Mouse (Mus musculus) spleen, adult 2 months (tissue): Measurements from ENCODE around the gene Adamts3. TPM values are rescaled to one million over a fixed set of nuclear protein-coding genes. Genes with fewer than 3 reads are reported as not detected.

Experiments
- DNase-seq, 2 experiments: peaks; one replicate each; pipeline versions ENCODE4 v3.0.0 to v3.0.0-alpha.2; 2012 to 2021; ENCODE audit warnings: low spot score in 2 of 2, low read depth in 1 of 2
- H3K27ac ChIP-seq: fragments of 200-500 bp; 2 replicates; pipeline ENCODE4 v1.5.1; 2012; ENCODE audit warnings: low read length, inconsistent platforms; ENCODE audit not compliant: insufficient read depth
- H3K27me3 ChIP-seq: fragments of 200-500 bp; 2 replicates; pipeline ENCODE4 v1.6.1; 2012; ENCODE audit warnings: mild to moderate bottlenecking, moderate library complexity, low read length, inconsistent platforms; ENCODE audit not compliant: control insufficient read depth, insufficient read depth
- H3K36me3 ChIP-seq: fragments of 200-500 bp; 2 replicates; pipeline ENCODE4 v1.6.1; 2012; ENCODE audit warnings: mild to moderate bottlenecking, low read length, inconsistent platforms; ENCODE audit not compliant: control insufficient read depth, insufficient read depth
- H3K4me1 ChIP-seq: fragments of 200-500 bp; 2 replicates; pipeline ENCODE4 v1.6.1; 2011; ENCODE audit warnings: inconsistent platforms; ENCODE audit not compliant: control insufficient read depth, insufficient read depth, insufficient read length
- H3K4me3 ChIP-seq: fragments of 200-500 bp; 2 replicates; pipeline ENCODE4 v1.5.1; 2011; ENCODE audit warnings: mild to moderate bottlenecking, inconsistent platforms; ENCODE audit not compliant: insufficient read depth, insufficient read length; ENCODE audit errors: extremely low read depth
- CTCF ChIP-seq: fragments of 200-500 bp; IDR thresholded peaks from 2 replicates; pipeline ENCODE4 v1.5.1; 2011; ENCODE audit warnings: mild to moderate bottlenecking, inconsistent platforms; ENCODE audit not compliant: insufficient read depth, insufficient read length, insufficient replicate concordance; ENCODE audit errors: extremely low read depth
- POLR2A ChIP-seq: fragments of 200-500 bp; IDR thresholded peaks from 2 replicates; pipeline ENCODE4 v1.6.1; 2011; ENCODE audit warnings: low read depth, low read length, inconsistent platforms
- WGBS: fragments of 180-500 bp; shearing (Covaris S2); methylation state at CpG from one replicate; pipeline ENCODE4 v1.1.7; 2018; 5-methylcytosine and 5-hydroxymethylcytosine counted together
- polyA plus RNA-seq: library from polyadenylated mRNA; depleted of rRNA; stranded (reverse); fragments of >200 nt; gene quantifications from 2 replicates; pipeline ENCODE4 v1.2.3, GENCODE M21; 2012

The Adamts3 gene
- polyA plus RNA-seq, 1 experiment, result 0.40 TPM

- no peak for DNase-seq
- Histone ChIP-seq H3K4me1 (no peaks in the 10 kb centered on the region), H3K27ac (no peak overlapping the region), H3K4me3 (no peak overlapping the region), H3K27me3 (no peaks in the 10 kb centered on the region), H3K36me3 (no peaks in the 10 kb centered on the region)
- 76% methylated on average over 2 of the region's 2 CpGs for WGBS
- no peak for TF ChIP-seq POLR2A
Observed at GRCm38 (mm10) chr5:89872661-89873060, 10.5 kb downstream of the Adamts3 start.

DNA sequence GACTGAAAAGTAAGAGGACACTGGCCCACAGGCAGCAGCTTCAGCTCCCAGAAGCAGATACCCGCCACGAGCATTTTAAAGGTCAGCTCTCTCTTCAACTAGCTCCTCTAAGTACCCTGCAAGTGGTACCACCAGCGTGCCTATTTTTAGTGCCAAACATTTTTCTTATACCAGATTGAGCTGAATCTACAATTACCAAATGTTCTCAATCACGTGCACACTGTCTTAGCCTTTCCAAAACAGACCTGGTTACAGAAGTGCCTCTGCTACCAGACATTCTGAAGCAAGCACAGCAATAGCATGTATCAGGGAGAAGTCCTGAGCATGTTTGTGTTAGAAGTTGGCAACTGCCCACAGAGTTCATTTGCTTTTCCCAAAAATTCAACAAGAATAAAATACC lies 23.5 kb downstream of the Adamts3 start:
- H3K4me3 ChIP-seq, result no peak overlapping the region
- no peak for TF ChIP-seq POLR2A
- no peak for TF ChIP-seq CTCF
- no peaks in the 10 kb centered on the region for H3K4me1 ChIP-seq
- H3K27me3 ChIP-seq, result no peaks in the 10 kb centered on the region
- no peak overlapping the region for H3K27ac ChIP-seq
- no peak for DNase-seq
- 90% methylated on average over 4 of the region's 4 CpGs for WGBS
- no peaks in the 10 kb centered on the region for H3K36me3 ChIP-seq

GRCm38 (mm10) chr5:89858837-89859236 lies 24.3 kb downstream of the Adamts3 start:
- WGBS, result 98% methylated on average over 1 of the region's 1 CpGs
- Histone ChIP-seq H3K27me3 (no peaks in the 10 kb centered on the region), H3K27ac (no peak overlapping the region), H3K4me1 (no peaks in the 10 kb centered on the region), H3K4me3 (no peak overlapping the region), H3K36me3 (no peaks in the 10 kb centered on the region)
- DNase-seq, result no peak
- TF ChIP-seq CTCF, result no peak
- TF ChIP-seq POLR2A, result no peak

- Histone ChIP-seq H3K36me3 (no peaks in the 10 kb centered on the region), H3K27ac (no peak overlapping the region), H3K4me1 (no peaks in the 10 kb centered on the region; the same call in 1 of the 2 replicates), H3K4me3 (no peak overlapping the region), H3K27me3 (no peaks in the 10 kb centered on the region)
- WGBS, result 88% methylated on average over 1 of the region's 1 CpGs
- DNase-seq, result no peak
- TF ChIP-seq CTCF (no peak), POLR2A (no peak)
Observed at GRCm38 (mm10) chr5:89846551-89846950, 36.6 kb downstream of the Adamts3 start.

DNA sequence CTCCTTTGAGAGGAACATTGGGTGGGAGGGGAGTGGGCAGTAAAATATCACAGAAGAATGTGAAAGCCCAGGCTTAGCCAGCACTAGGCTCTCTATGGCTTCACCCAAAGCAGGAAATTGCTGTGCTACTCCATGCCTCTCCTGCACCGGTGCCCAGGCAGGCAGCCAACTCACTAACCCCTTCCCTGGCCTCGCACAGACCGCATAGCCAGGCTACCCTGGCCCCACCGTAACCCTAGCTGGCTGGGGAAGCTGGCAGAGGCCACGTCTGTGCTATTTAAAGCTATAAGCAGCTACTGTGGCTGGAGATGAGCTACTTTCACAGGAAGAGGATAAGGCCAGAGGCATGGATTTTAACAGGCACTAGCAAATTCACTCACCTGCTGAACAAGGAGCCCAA lies 38.8 kb downstream of the Adamts3 start:
- TF ChIP-seq POLR2A, result no peak
- TF ChIP-seq CTCF, result no peak
- no peaks in the 10 kb centered on the region for H3K36me3 ChIP-seq
- H3K27ac ChIP-seq, result no peak overlapping the region
- no peak for DNase-seq
- no peaks in the 10 kb centered on the region for H3K27me3 ChIP-seq
- no peak overlapping the region for H3K4me3 ChIP-seq
- no peaks in the 10 kb centered on the region; the same call in 1 of the 2 replicates for H3K4me1 ChIP-seq
- WGBS, result 11% methylated on average over 5 of the region's 5 CpGs

DNA sequence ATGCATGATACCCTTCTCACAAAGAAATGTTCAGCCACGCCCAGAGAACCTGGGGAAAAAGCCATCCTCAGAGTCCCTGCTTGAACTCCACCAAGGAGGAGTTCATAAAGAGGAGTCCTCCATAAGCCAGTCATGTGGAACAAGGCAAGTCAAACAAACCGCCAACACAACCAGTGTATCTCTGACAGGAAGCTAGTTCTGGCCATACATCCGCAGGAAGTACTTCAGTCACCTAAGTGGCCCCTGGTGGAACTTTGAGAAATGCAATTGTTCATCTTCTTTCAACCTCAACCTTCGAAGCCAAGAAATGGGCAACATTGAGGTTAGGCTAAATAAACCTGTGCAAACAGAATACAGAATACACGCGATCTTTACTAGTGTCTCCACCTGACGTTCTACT lies 39.7 kb downstream of the Adamts3 start:
- no peak for TF ChIP-seq CTCF
- no peak for TF ChIP-seq POLR2A
- H3K27me3 ChIP-seq, result no peaks in the 10 kb centered on the region
- H3K36me3 ChIP-seq, result no peaks in the 10 kb centered on the region
- no peak for DNase-seq
- H3K4me1 ChIP-seq, result no peaks in the 10 kb centered on the region; the same call in 1 of the 2 replicates
- no peak overlapping the region for H3K27ac ChIP-seq
- WGBS, result 22% methylated on average over 7 of the region's 7 CpGs
- H3K4me3 ChIP-seq, result no peak overlapping the region

DNA sequence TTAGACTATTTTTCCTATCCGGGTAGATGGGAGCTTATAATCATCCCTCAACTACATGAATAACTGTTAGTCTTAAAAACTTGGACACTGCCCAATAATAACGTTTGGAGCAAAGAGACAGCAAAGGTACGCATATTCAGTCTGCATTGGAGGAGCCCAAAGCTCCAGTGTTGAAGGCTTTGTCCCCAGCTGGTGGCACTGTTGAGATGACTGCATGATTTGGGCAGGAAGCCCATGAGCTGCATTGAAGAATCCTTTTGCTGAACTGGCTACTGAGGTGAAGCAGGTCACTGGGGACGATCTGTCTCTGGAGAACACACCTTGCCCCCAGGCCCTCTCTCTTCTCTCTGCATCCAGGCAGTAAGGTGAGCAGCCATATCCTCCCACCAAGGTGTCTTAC lies 43.5 kb downstream of the Adamts3 start:
- TF ChIP-seq CTCF (no peak), POLR2A (no peak)
- DNase-seq, result no peak
- 46% methylated on average over 4 of the region's 4 CpGs for WGBS
- no peak overlapping the region for H3K27ac ChIP-seq
- no peaks in the 10 kb centered on the region for H3K36me3 ChIP-seq
- H3K4me3 ChIP-seq, result no peak overlapping the region
- no peaks in the 10 kb centered on the region; the same call in 1 of the 2 replicates for H3K4me1 ChIP-seq
- H3K27me3 ChIP-seq, result no peaks in the 10 kb centered on the region

DNA sequence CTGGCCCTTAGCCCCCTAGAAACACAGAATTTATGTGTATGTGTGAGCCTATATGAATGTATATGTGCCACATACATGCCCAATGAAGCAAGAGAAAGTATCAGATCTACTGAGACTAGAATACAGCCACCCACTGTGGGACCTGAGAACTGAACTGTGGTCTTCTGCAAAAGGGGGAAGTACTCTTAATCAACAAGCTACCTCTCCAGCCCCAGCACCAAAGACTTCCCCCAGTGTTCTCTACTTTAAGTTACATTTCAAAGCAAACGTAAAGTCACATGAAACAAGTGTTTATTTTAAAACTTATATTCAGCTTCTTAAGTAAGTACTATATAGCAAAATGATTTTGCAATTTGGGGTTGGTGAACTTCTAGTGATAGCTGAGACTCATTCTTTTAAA lies 62.0 kb downstream of the Adamts3 start:
- Histone ChIP-seq H3K27ac (no peak overlapping the region), H3K4me1 (no peaks in the 10 kb centered on the region), H3K27me3 (no peaks in the 10 kb centered on the region), H3K36me3 (no peaks in the 10 kb centered on the region), H3K4me3 (no peak overlapping the region)
- DNase-seq, result no peak
- 52% methylated on average over 1 of the region's 1 CpGs for WGBS
- no peak for TF ChIP-seq POLR2A
- no peak for TF ChIP-seq CTCF
